Mouse (Mus musculus) midbrain, embryonic 13.5 days (tissue): Measurements from ENCODE around the gene AL732309.1. TPM values are rescaled to one million over a fixed set of nuclear protein-coding genes. Genes with fewer than 3 reads are reported as not detected.
"Not testable (repeated sequence)": the region's sequence is repeated elsewhere in the genome, so short reads cannot be mapped to it uniquely, and the experiment has no call there.

ENCODE experiments used
- ATAC-seq: fragments of 200-750 bp; cut with Nextera tagmentation; 2 replicates; pipeline ENCODE4 v1.8.0; 2017; ENCODE audit warnings: mild to moderate bottlenecking, moderate TSS enrichment, moderate library complexity
- H3K27ac ChIP-seq: fragments of 300-500 bp; sonication (generic); 2 replicates; pipeline ENCODE4 v1.5.1; 2015; ENCODE audit warnings: inconsistent platforms, mild to moderate bottlenecking, moderate library complexity
- H3K27me3 ChIP-seq: fragments of 300-500 bp; sonication (generic); 2 replicates; pipeline ENCODE4 v1.6.1; 2015; ENCODE audit warnings: mild to moderate bottlenecking, inconsistent platforms
- H3K36me3 ChIP-seq: fragments of 300-500 bp; sonication (generic); 2 replicates; pipeline ENCODE4 v1.6.1; 2015; ENCODE audit warnings: mild to moderate bottlenecking, inconsistent platforms
- H3K4me1 ChIP-seq: fragments of 300-500 bp; sonication (generic); replicated peaks from 2 replicates; pipeline ENCODE4 v1.6.1; 2015; ENCODE audit warnings: inconsistent platforms
- H3K4me2 ChIP-seq: fragments of 300-500 bp; sonication (generic); replicated peaks from 2 replicates; pipeline ENCODE4 v1.6.1; 2015; ENCODE audit warnings: moderate library complexity, mild to moderate bottlenecking, inconsistent platforms
- H3K4me3 ChIP-seq: fragments of 300-500 bp; sonication (generic); replicated peaks from 2 replicates; pipeline ENCODE4 v1.5.1; 2015; ENCODE audit warnings: mild to moderate bottlenecking, inconsistent platforms
- H3K9ac ChIP-seq: fragments of 300-500 bp; sonication (generic); replicated peaks from 2 replicates; pipeline ENCODE4 v1.6.1; 2015; ENCODE audit warnings: mild to moderate bottlenecking, inconsistent platforms
- H3K9me3 ChIP-seq: fragments of 300-500 bp; sonication (generic); 2 replicates; pipeline ENCODE4 v1.6.1; 2016; ENCODE audit warnings: mild to moderate bottlenecking, inconsistent platforms
- WGBS: fragments of 180-500 bp; shearing (Covaris S2); methylation state at CpG from one replicate; pipeline ENCODE4 v1.1.7; 2015; 5-methylcytosine and 5-hydroxymethylcytosine counted together
- polyA plus RNA-seq: library from polyadenylated mRNA; unstranded; fragments of >200 nt; fragmentation: Nextera tagmentation; extraction: Ambion mirVana; gene quantifications from 2 replicates; pipeline ENCODE4 v1.2.1, GENCODE M21; 2015

Gene AL732309.1
- polyA plus RNA-seq, 1 experiment from 2014 or later: 5.1 TPM

DNA sequence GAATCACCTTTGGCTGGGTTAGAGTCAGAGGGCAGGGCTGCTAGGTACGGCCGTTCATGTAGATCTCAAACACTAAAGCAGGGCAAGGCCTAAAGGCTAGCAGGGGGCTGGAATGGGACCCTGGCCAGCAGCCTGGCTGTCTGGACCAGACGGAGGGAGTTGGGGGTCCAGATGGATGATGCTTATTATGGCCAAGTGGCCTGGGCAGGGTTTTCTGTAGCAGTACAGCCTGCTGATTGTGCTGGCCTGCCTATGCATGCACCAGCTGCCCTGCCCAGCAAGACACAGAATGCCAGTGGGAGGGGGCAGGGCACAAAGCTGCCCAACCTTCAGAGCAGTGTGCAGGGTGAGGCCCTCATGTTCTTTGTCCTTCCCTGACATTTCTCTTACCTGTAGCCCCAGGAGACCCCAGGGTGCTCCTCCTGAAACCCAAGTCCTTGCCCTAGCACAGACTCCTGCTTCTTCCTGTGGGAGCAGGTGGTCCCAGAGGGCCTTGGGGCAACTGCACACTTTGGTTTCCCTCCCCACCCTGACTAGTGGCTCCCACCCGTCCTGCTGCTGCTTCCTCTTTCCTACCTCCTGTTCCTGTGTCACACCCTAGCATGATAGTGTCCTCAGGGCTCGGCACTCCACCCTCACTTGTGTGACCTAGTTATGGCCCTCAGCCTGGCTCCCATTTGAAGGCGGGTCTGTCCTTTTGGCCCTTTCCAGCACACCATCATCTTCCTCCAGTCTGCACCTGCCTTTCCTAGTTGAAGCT is 19.4 kb upstream of the AL732309.1 start:
- WGBS: 71% methylated on average over 6 of the region's 6 CpGs
- H3K27ac ChIP-seq: no peak overlapping the region
- no peaks in the 10 kb centered on the region for H3K9me3 ChIP-seq
- H3K9ac ChIP-seq: peak overlapping the region; percentile 55
- peaks cover 66% of the 10 kb centered on the region for H3K4me1 ChIP-seq
- H3K4me3 ChIP-seq: 0 out of 2 replicates have a peak overlapping the region, but pooled peaks have one; percentile 0
- peaks cover 16% of the 10 kb centered on the region for H3K27me3 ChIP-seq
- no peak for ATAC-seq
- peak overlapping the region; percentile 100 for H3K4me2 ChIP-seq
- H3K36me3 ChIP-seq: peaks cover 31% of the 10 kb centered on the region

GRCm38 (mm10) chr2:25264851-25265250 is 18.2 kb upstream of the AL732309.1 start:
- 86% methylated on average over 3 of the region's 3 CpGs for WGBS
- no peak for ATAC-seq
- Histone ChIP-seq H3K27me3 (peaks cover 16% of the 10 kb centered on the region), H3K9me3 (no peaks in the 10 kb centered on the region), H3K27ac (no peak overlapping the region), H3K4me3 (no peak overlapping the region), H3K9ac (peak overlapping the region; percentile 80; the same call in 1 of the 2 replicates), H3K4me1 (peaks cover 55% of the 10 kb centered on the region), H3K36me3 (peaks cover 20% of the 10 kb centered on the region), H3K4me2 (peak overlapping the region; percentile 100)

- peak overlapping the region; percentile 80 for H3K9ac ChIP-seq
- H3K27me3 ChIP-seq: peaks cover 16% of the 10 kb centered on the region
- H3K4me2 ChIP-seq: peak overlapping the region; percentile 100
- H3K9me3 ChIP-seq: no peaks in the 10 kb centered on the region
- ATAC-seq: no peak
- no peak overlapping the region for H3K27ac ChIP-seq
- peak overlapping the region; percentile 80 for H3K4me3 ChIP-seq
- WGBS: 76% methylated on average over 5 of the region's 5 CpGs
- H3K4me1 ChIP-seq: peaks cover 55% of the 10 kb centered on the region
- peaks cover 14% of the 10 kb centered on the region for H3K36me3 ChIP-seq
Measured at GRCm38 (mm10) chr2:25264286-25264660, 17.6 kb upstream of the AL732309.1 start.

- peak overlapping the region; percentile 80 for H3K9ac ChIP-seq
- peaks cover 55% of the 10 kb centered on the region for H3K4me1 ChIP-seq
- H3K9me3 ChIP-seq: no peaks in the 10 kb centered on the region
- 16% methylated on average over 12 of the region's 12 CpGs for WGBS
- no peak overlapping the region for H3K27ac ChIP-seq
- no peak for ATAC-seq
- H3K27me3 ChIP-seq: peaks cover 16% of the 10 kb centered on the region
- H3K4me3 ChIP-seq: peak overlapping the region; percentile 80
- H3K4me2 ChIP-seq: peak overlapping the region; percentile 100
- H3K36me3 ChIP-seq: peaks cover 9% of the 10 kb centered on the region
Measured at GRCm38 (mm10) chr2:25263623-25264285, 17.1 kb upstream of the AL732309.1 start.

GRCm38 (mm10) chr2:25262795-25263622 is 16.3 kb upstream of the AL732309.1 start:
- Histone ChIP-seq H3K9me3 (no peaks in the 10 kb centered on the region), H3K4me2 (peak overlapping the region; percentile 100), H3K9ac (peak overlapping the region; percentile 80), H3K36me3 (0 out of 2 replicates have a peak, but pooled peaks cover 2% of the 10 kb centered on the region), H3K27ac (peak overlapping the region; percentile 64), H3K27me3 (peaks cover 16% of the 10 kb centered on the region), H3K4me1 (peaks cover 55% of the 10 kb centered on the region), H3K4me3 (peak overlapping the region; percentile 80)
- ATAC-seq: 0 out of 2 replicates have a peak, but pooled peaks have one; percentile 0
- WGBS: under 1% methylated on average over 73 of the region's 82 CpGs

- under 1% methylated on average over 38 of the region's 39 CpGs for WGBS
- Histone ChIP-seq H3K9me3 (no peaks in the 10 kb centered on the region), H3K4me2 (peak within 1 kb of the TSS; percentile 100), H3K36me3 (no peaks in the 10 kb centered on the region), H3K4me1 (peaks cover 52% of the 10 kb centered on the region), H3K27me3 (peaks cover 16% of the 10 kb centered on the region), H3K9ac (peak within 1 kb of the TSS; percentile 80), H3K27ac (peak within 1 kb of the TSS; percentile 64), H3K4me3 (peak within 1 kb of the TSS; percentile 80)
- peak; percentile 99 for ATAC-seq
Measured at GRCm38 (mm10) chr2:25262291-25262767, 15.7 kb upstream of the AL732309.1 start, which contains the start of gene Tprn. Gene Tprn (plus strand): TSS chr2:25262618.

DNA sequence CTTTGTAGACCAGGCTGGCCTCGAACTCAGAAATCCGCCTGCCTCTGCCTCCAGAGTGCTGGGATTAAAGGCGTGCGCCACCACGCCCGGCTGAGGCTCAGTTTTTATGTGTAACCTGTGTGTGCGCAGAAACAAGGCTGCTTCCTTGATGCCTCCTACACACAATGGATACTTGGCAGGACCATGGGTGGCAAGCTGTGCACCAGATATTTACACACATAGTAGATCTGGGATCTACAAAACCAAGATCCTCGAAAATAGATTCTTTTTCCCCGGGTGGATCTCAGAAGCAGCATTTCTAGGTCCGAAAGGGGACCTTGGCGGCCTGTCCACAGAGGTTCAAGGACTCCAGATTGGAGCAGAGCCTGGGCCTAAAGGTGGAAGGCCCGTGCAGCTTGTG is 15.2 kb upstream of the AL732309.1 start:
- peak overlapping the region; percentile 80 for H3K4me3 ChIP-seq
- H3K36me3 ChIP-seq: no peaks in the 10 kb centered on the region
- H3K4me2 ChIP-seq: peak overlapping the region; percentile 100
- H3K4me1 ChIP-seq: peaks cover 51% of the 10 kb centered on the region
- WGBS: 46% methylated on average over 12 of the region's 12 CpGs
- H3K9ac ChIP-seq: peak overlapping the region; percentile 64; the same call in 1 of the 2 replicates
- ATAC-seq: 0 out of 2 replicates have a peak, but pooled peaks have one; percentile 2
- no peaks in the 10 kb centered on the region for H3K9me3 ChIP-seq
- H3K27ac ChIP-seq: peak overlapping the region; percentile 64
- peaks cover 16% of the 10 kb centered on the region for H3K27me3 ChIP-seq

- Histone ChIP-seq H3K4me1 (peaks cover 40% of the 10 kb centered on the region), H3K27me3 (peaks cover 6% of the 10 kb centered on the region), H3K36me3 (no peaks in the 10 kb centered on the region), H3K4me2 (no peak overlapping the region), H3K27ac (no peak overlapping the region), H3K4me3 (no peak overlapping the region), H3K9me3 (no peaks in the 10 kb centered on the region), H3K9ac (no peak overlapping the region)
- WGBS: 43% methylated on average over 2 of the region's 2 CpGs
- ATAC-seq: no peak
Measured at GRCm38 (mm10) chr2:25258887-25259286, 12.2 kb upstream of the AL732309.1 start.

DNA sequence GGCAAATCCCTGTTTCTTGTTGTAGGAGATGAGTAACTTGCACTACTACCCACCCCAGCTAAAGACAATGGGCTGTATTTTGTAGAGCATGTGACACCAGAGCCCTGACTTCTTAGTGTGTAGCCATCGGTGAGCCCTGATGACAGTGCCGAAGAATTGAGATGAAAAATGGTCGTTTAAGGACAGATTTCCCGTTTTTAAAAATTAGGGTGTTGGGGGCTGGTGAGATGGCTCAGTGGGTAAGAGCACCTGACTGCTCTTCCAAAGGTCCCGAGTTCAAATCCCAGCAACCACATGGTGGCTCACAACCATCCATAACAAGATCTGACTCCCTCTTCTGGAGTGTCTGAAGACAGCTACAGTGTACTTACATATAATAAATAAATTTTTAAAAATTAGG is 10.6 kb upstream of the AL732309.1 start:
- H3K27ac ChIP-seq: not testable (repeated sequence)
- 89% methylated on average over 5 of the region's 5 CpGs for whole genome bisulfite sequencing

GRCm38 (mm10) chr2:25256443-25257109 is 9.9 kb upstream of the AL732309.1 start:
- Histone ChIP-seq H3K9ac (peak overlapping the region; percentile 90), H3K4me1 (peaks cover 26% of the 10 kb centered on the region), H3K36me3 (peaks cover 18% of the 10 kb centered on the region), H3K4me2 (peak overlapping the region; percentile 91), H3K4me3 (peak overlapping the region; percentile 99)
- WGBS: 63% methylated on average over 12 of the region's 12 CpGs
- not testable (repeated sequence) for H3K9me3 ChIP-seq, H3K27ac ChIP-seq, H3K27me3 ChIP-seq, ATAC-seq

More for the DNA sequence above, 10.6 kb upstream of the AL732309.1 start:
- H3K27me3 ChIP-seq, H3K9me3 ChIP-seq, H3K9ac ChIP-seq, H3K4me2 ChIP-seq, ATAC-seq, H3K4me3 ChIP-seq: not testable (repeated sequence)
- peaks cover 30% of the 10 kb centered on the region for H3K4me1 ChIP-seq
- H3K36me3 ChIP-seq: peaks cover 11% of the 10 kb centered on the region

GRCm38 (mm10) chr2:25255284-25255779 is 8.7 kb upstream of the AL732309.1 start, which contains the start of gene Tmem203:
Gene Tmem203 (plus strand): TSS chr2:25255439.
- no peaks in the 10 kb centered on the region for H3K9me3 ChIP-seq
- ATAC-seq: peak; percentile 92
- H3K9ac ChIP-seq: peak within 1 kb of the TSS; percentile 90
- no peaks in the 10 kb centered on the region for H3K27me3 ChIP-seq
- peak within 1 kb of the TSS; percentile 99 for H3K4me3 ChIP-seq
- H3K36me3 ChIP-seq: peaks cover 28% of the 10 kb centered on the region
- peak within 1 kb of the TSS; percentile 91 for H3K4me2 ChIP-seq
- peak within 1 kb of the TSS; percentile 82 for H3K27ac ChIP-seq
- peaks cover 26% of the 10 kb centered on the region for H3K4me1 ChIP-seq
- 0% methylated on average over 39 of the region's 39 CpGs for WGBS
